19 mouse cellular contexts compared by ENCODE assay signal in genomic region chr7:80204961-80205360, GRCm38 (mm10). TPM values are rescaled to one million over a fixed set of nuclear protein-coding genes. Genes with fewer than 3 reads are reported as not detected.
DNase-seq lines count a peak whose midpoint lies in the region; ATAC-seq and TF ChIP-seq lines count a peak whose summit lies in the region.
"Had no signal": no experiment of that assay in that cellular context is flagged by ENCODE, and none has a peak within 500 bp of the region (broad histone marks: within the 10 kb centered on the region; RNA-seq: fewer than 3 reads in every experiment).

No protein-coding gene starts in this region.

- no peak overlapping the region for H3K4me3 ChIP-seq in liver, embryonic 11.5 days (ENCODE audit: low read depth, low read length)
- no peak overlapping the region for H3K4me3 ChIP-seq in small intestine, adult 2 months (ENCODE audit: low read depth, low read length)
- no peak overlapping the region for H3K4me3 ChIP-seq in hindbrain, embryonic 12.5 days
- no peak overlapping the region for H3K4me3 ChIP-seq in lung, adult 2 months (replicated peaks; ENCODE audit: extremely low read depth, low read depth, low read length)
- H3K4me3 ChIP-seq: embryonic facial prominence, embryonic 13.5 days; forebrain, embryonic 12.5 days; hindbrain, embryonic 10.5 days; limb, embryonic 15.5 days; midbrain, embryonic 10.5 days; neural tube, embryonic 12.5 days had no signal

- ATAC-seq in CD4-positive, CD25-positive, alpha-beta regulatory T cell, adult 4 months = no peak
- ATAC-seq in liver, embryonic 11.5 days (replicated peaks; ENCODE audit: low FRiP score) = no peak
- ATAC-seq in hindbrain, embryonic 12.5 days (ENCODE audit: low FRiP score) = no peak

- TF ChIP-seq CTCF in small intestine, adult 2 months (IDR thresholded peaks at IDR 0.05; ENCODE audit: extremely low read depth, insufficient read length, insufficient replicate concordance, low read depth, low read length) = no peak
- no peak for TF ChIP-seq CTCF in lung, adult 2 months (IDR thresholded peaks at IDR 0.05; ENCODE audit: insufficient read depth, low read length)

- H3K36me3 ChIP-seq in liver, embryonic 11.5 days (ENCODE audit: control insufficient read depth, insufficient read depth, low read length) = peaks cover 9% of the 10 kb centered on the region; the same call in 1 of the 2 replicates
- H3K36me3 ChIP-seq in small intestine, adult 2 months (ENCODE audit: control insufficient read depth, insufficient read depth, low read length) = peaks cover 28% of the 10 kb centered on the region
- H3K36me3 ChIP-seq in hindbrain, embryonic 12.5 days = no peaks in the 10 kb centered on the region
- H3K36me3 ChIP-seq: limb, embryonic 15.5 days had no signal

- H3K4me1 ChIP-seq in liver, embryonic 11.5 days (replicated peaks; ENCODE audit: control insufficient read depth, insufficient read depth, low read length) = peaks cover 90% of the 10 kb centered on the region
- peaks cover 72% of the 10 kb centered on the region for H3K4me1 ChIP-seq in small intestine, adult 2 months (ENCODE audit: control insufficient read depth, insufficient read depth, insufficient read length, low read length)
- peaks cover 84% of the 10 kb centered on the region for H3K4me1 ChIP-seq in hindbrain, embryonic 12.5 days
- peaks cover 7% of the 10 kb centered on the region for H3K4me1 ChIP-seq in lung, adult 2 months (ENCODE audit: control insufficient read depth, insufficient read depth, low read length)

- intact Hi-C loops in gastrocnemius, postnatal 14 days (cut with DNase I; ENCODE audit: low total_unique reads) = no loop called here

- no peaks in the 10 kb centered on the region for H3K27me3 ChIP-seq in liver, embryonic 11.5 days (replicated peaks; ENCODE audit: control insufficient read depth, insufficient read depth, low read length)
- H3K27me3 ChIP-seq in small intestine, adult 2 months (ENCODE audit: control insufficient read depth, insufficient read depth, low read length) = no peaks in the 10 kb centered on the region
- no peaks in the 10 kb centered on the region for H3K27me3 ChIP-seq in hindbrain, embryonic 12.5 days
- H3K27me3 ChIP-seq: embryonic facial prominence, embryonic 13.5 days; forebrain, embryonic 12.5 days; limb, embryonic 15.5 days; neural tube, embryonic 12.5 days had no signal

- WGBS in liver, embryonic 11.5 days = 65% methylated on average over 7 of the region's 7 CpGs
- 71% methylated on average over 7 of the region's 7 CpGs for WGBS in small intestine, adult 2 months
- WGBS in hindbrain, embryonic 12.5 days = 86% methylated on average over 7 of the region's 7 CpGs
- WGBS in lung, adult 2 months = 83% methylated on average over 7 of the region's 7 CpGs

- H3K9me3 ChIP-seq in liver, embryonic 11.5 days (ENCODE audit: control insufficient read depth, low read length) = no peaks in the 10 kb centered on the region
- no peaks in the 10 kb centered on the region for H3K9me3 ChIP-seq in hindbrain, embryonic 12.5 days (replicated peaks)
- H3K9me3 ChIP-seq: embryonic facial prominence, embryonic 13.5 days; forebrain, embryonic 12.5 days; hindbrain, embryonic 10.5 days; limb, embryonic 15.5 days; midbrain, embryonic 10.5 days; neural tube, embryonic 12.5 days had no signal

- H3K4me2 ChIP-seq in liver, embryonic 11.5 days = no peak overlapping the region
- no peak overlapping the region for H3K4me2 ChIP-seq in hindbrain, embryonic 12.5 days (replicated peaks)
- H3K4me2 ChIP-seq: embryonic facial prominence, embryonic 13.5 days; forebrain, embryonic 12.5 days; limb, embryonic 15.5 days; neural tube, embryonic 12.5 days had no signal

- H3K9ac ChIP-seq in liver, embryonic 11.5 days (ENCODE audit: low read depth, low read length) = peak overlapping the region; percentile 32; the same call in 1 of the 2 replicates
- no peak overlapping the region for H3K9ac ChIP-seq in hindbrain, embryonic 12.5 days
- H3K9ac ChIP-seq: embryonic facial prominence, embryonic 13.5 days; forebrain, embryonic 12.5 days; limb, embryonic 15.5 days; neural tube, embryonic 12.5 days had no signal

- H3K27ac ChIP-seq in liver, embryonic 11.5 days (ENCODE audit: low read depth, low read length) = peak overlapping the region; percentile 97; the same call in 1 of the 2 replicates
- peak overlapping the region; percentile 77; the same call in 1 of the 2 replicates for H3K27ac ChIP-seq in small intestine, adult 2 months (ENCODE audit: insufficient read depth, low read depth, low read length)
- H3K27ac ChIP-seq in hindbrain, embryonic 12.5 days = no peak overlapping the region
- H3K27ac ChIP-seq: limb, embryonic 15.5 days; midbrain, embryonic 10.5 days; neural tube, embryonic 12.5 days had no signal

- TF ChIP-seq POLR2A in small intestine, adult 2 months (IDR thresholded peaks at IDR 0.05; ENCODE audit: low read depth, low read length) = no peak
- TF ChIP-seq POLR2A in lung, adult 2 months (IDR thresholded peaks at IDR 0.05; ENCODE audit: borderline replicate concordance, extremely low read depth, low read depth, low read length) = no peak

- DNase-seq in CD4-positive, CD25-positive, alpha-beta regulatory T cell, adult 2 months (ENCODE audit: low read depth, low spot score) = peak; percentile 54
- DNase-seq in B cell, adult 2 months = peak; percentile 64 to 71
- no peak for DNase-seq in liver, embryonic 11.5 days (ENCODE audit: low spot score)
- no peak for DNase-seq in gastrocnemius, postnatal 14 days
- DNase-seq in lung, adult 2 months = no peak
- DNase-seq: cerebellum, adult 9-10 months; heart, adult 18-20 months; layer of hippocampus, postnatal 36 days; right cerebral cortex, postnatal 25 days had no signal

RNA-seq across cellular contexts. Expression of gene Sema4b, which starts 18.3 kb away (rescaled TPM):
- polyA plus RNA-seq in CD4-positive, CD25-positive, alpha-beta regulatory T cell, adult 4 months (2017; shearing (Covaris generic)) = 10 to 100 TPM; 19.2 to 26.0 TPM
- polyA plus RNA-seq in liver, embryonic 11.5 days (2014; fragmentation: Nextera tagmentation; extraction: Ambion mirVana) = 11.7 and 12.9 TPM in 2 replicates
- polyA plus RNA-seq in small intestine, adult 2 months (2012; rRNA removed) = 47.9 and 84.4 TPM in 2 replicates
- polyA plus RNA-seq in hindbrain, embryonic 12.5 days (2016; fragmentation: Nextera tagmentation; extraction: Ambion mirVana) = 20.9 and 21.1 TPM in 2 replicates
- 1 to 10 TPM; 1.9 to 2.5 TPM for total RNA-seq in gastrocnemius, postnatal 14 days (2021)
- polyA plus RNA-seq in lung, adult 2 months (2012; rRNA removed) = 14.7 and 19.0 TPM in 2 replicates

RNA-seq across cellular contexts. Expression of gene Cib1, which starts 27.7 kb away (rescaled TPM):
- 10 to 100 TPM; 86.5 to 98.1 TPM for polyA plus RNA-seq in CD4-positive, CD25-positive, alpha-beta regulatory T cell, adult 4 months (2017; shearing (Covaris generic))
- 113 and 114 TPM in 2 replicates for polyA plus RNA-seq in liver, embryonic 11.5 days (2014; fragmentation: Nextera tagmentation; extraction: Ambion mirVana)
- 318 and 530 TPM in 2 replicates for polyA plus RNA-seq in small intestine, adult 2 months (2012; rRNA removed)
- polyA plus RNA-seq in hindbrain, embryonic 12.5 days (2016; fragmentation: Nextera tagmentation; extraction: Ambion mirVana) = 37.5 and 40.5 TPM in 2 replicates
- total RNA-seq in gastrocnemius, postnatal 14 days (2021) = 10 to 100 TPM in 1 of 2 experiments, 1 to 10 TPM in 1; 9.4 to 11.3 TPM
- 93.8 and 94.6 TPM in 2 replicates for polyA plus RNA-seq in lung, adult 2 months (2012; rRNA removed)

RNA-seq across cellular contexts. Expression of gene Gdpgp1, which starts 27.7 kb away (rescaled TPM):
- polyA plus RNA-seq in CD4-positive, CD25-positive, alpha-beta regulatory T cell, adult 4 months (2017; shearing (Covaris generic)) = 10 to 100 TPM in 1 of 2 experiments, 1 to 10 TPM in 1; 8.4 to 11.4 TPM
- 6.5 and 7.4 TPM in 2 replicates for polyA plus RNA-seq in liver, embryonic 11.5 days (2014; fragmentation: Nextera tagmentation; extraction: Ambion mirVana)
- 2.3 and 3.2 TPM in 2 replicates for polyA plus RNA-seq in small intestine, adult 2 months (2012; rRNA removed)
- 4.6 and 4.9 TPM in 2 replicates for polyA plus RNA-seq in hindbrain, embryonic 12.5 days (2016; fragmentation: Nextera tagmentation; extraction: Ambion mirVana)
- total RNA-seq in gastrocnemius, postnatal 14 days (2021) = 1 to 10 TPM; 1.1 to 1.5 TPM
- polyA plus RNA-seq in lung, adult 2 months (2012; rRNA removed) = 2.4 and 3.2 TPM in 2 replicates

RNA-seq across cellular contexts. Expression of gene Ttll13, which starts 41.2 kb away (rescaled TPM):
- polyA plus RNA-seq in CD4-positive, CD25-positive, alpha-beta regulatory T cell, adult 4 months (2017; shearing (Covaris generic)) = under 1 TPM in 1 of 2 experiments, not detected in 1; 0.94 TPM
- polyA plus RNA-seq in liver, embryonic 11.5 days (2014; fragmentation: Nextera tagmentation; extraction: Ambion mirVana) = 0.52 and 1.6 TPM in 2 replicates
- 0.05 and 0.08 TPM in 2 replicates for polyA plus RNA-seq in small intestine, adult 2 months (2012; rRNA removed)
- 2.0 and 2.7 TPM in 2 replicates for polyA plus RNA-seq in hindbrain, embryonic 12.5 days (2016; fragmentation: Nextera tagmentation; extraction: Ambion mirVana)
- under 1 TPM; 0.20 to 0.33 TPM for total RNA-seq in gastrocnemius, postnatal 14 days (2021)
- polyA plus RNA-seq in lung, adult 2 months (2012; rRNA removed) = 1.2 and 1.3 TPM in 2 replicates
- polyA plus RNA-seq: inflammation-experienced regulatory T-cells, adult 6 months had no signal

RNA-seq across cellular contexts. Expression of gene Ngrn, which starts 56.1 kb away (rescaled TPM):
- polyA plus RNA-seq in CD4-positive, CD25-positive, alpha-beta regulatory T cell, adult 4 months (2017; shearing (Covaris generic)) = 10 to 100 TPM; 28.9 to 34.0 TPM
- 55.1 and 58.4 TPM in 2 replicates for polyA plus RNA-seq in liver, embryonic 11.5 days (2014; fragmentation: Nextera tagmentation; extraction: Ambion mirVana)
- polyA plus RNA-seq in small intestine, adult 2 months (2012; rRNA removed) = 8.9 and 12.3 TPM in 2 replicates
- 55.0 and 55.1 TPM in 2 replicates for polyA plus RNA-seq in hindbrain, embryonic 12.5 days (2016; fragmentation: Nextera tagmentation; extraction: Ambion mirVana)
- 10 to 100 TPM; 20.6 to 21.5 TPM for total RNA-seq in gastrocnemius, postnatal 14 days (2021)
- polyA plus RNA-seq in lung, adult 2 months (2012; rRNA removed) = 21.0 and 26.2 TPM in 2 replicates

Comparison
In these comparisons a context has a peak if more than half of its experiments do, and no peak if none do; other contexts are left out.
1. DNase-seq: peak in CD4-positive, CD25-positive, alpha-beta regulatory T cell, adult 2 months (single experiment) and B cell, adult 2 months (2 of 2); none in liver, embryonic 11.5 days (single experiment), gastrocnemius, postnatal 14 days (single experiment) and lung, adult 2 months (single experiment).